Mouse (Mus musculus) liver, embryonic 14.5 days (tissue): ENCODE data around the gene Mpc1.

ENCODE experiments used
- CTCF ChIP-seq: IDR thresholded peaks from 2 replicates; pipeline ENCODE4 v1.5.1; 2016; ENCODE audit warnings: antibody characterized with exemption, low read depth, control low read depth
- EP300 ChIP-seq: IDR thresholded peaks from 2 replicates; pipeline ENCODE4 v1.6.1; 2016; ENCODE audit warnings: antibody characterized with exemption, low read depth

DNA sequence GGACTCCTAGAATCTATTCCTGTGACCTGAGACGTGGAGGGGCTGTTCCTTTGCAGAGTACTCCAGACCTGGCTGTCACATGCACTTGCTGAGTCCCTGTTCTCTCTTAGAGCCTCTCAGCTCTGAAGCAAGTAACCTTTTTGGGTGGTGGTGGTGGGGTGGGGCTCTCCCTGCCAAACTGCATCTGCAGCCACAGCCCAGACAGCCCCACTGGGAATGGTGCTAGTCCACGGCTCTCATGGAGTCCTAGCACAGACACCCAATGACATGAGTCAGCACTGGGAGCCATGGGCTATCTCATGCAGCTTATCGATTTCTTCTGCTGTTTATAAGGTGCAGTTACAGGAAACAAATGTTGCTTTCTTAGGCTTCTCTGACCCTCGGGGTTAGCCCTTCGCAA is 15.0 kb downstream of the Mpc1 start:
- TF ChIP-seq CTCF = no peak
- TF ChIP-seq EP300 = no peak
